Mouse (Mus musculus): ENCODE data around the gene Gm5640. TPM values are rescaled to one million over a fixed set of nuclear protein-coding genes. Genes with fewer than 3 reads are reported as not detected.

Gene Gm5640
- not detected in 2 replicates for polyA plus RNA-seq (2015; fragmentation: Nextera tagmentation; extraction: Ambion mirVana)

GRCm38 (mm10) chrX:74645466-74646323 lies at the start of gene Gm5640:
Gene Gm5640 (minus strand): TSS chrX:74645635.

GRCm38 (mm10) chrX:74592379-74592778 lies 53.1 kb downstream of the Gm5640 start, which contains the start of gene Olfr1325:
Gene Olfr1325 (plus strand): TSS chrX:74592679.

Other genes starting within 250 kb of the Gm5640 start
- gene G6pdx, start 216.4 kb downstream of the Gm5640 start, polyA plus RNA-seq (2015; fragmentation: Nextera tagmentation; extraction: Ambion mirVana): 8.1 and 17.5 TPM in 2 replicates
- 0.33 TPM in 1 of 2 replicates, not detected in the other for gene Gm6880, start 164.2 kb downstream of the Gm5640 start, polyA plus RNA-seq (2015; fragmentation: Nextera tagmentation; extraction: Ambion mirVana)
- not detected in 2 replicates for gene Olfr1326-ps1, start 70.7 kb downstream of the Gm5640 start, polyA plus RNA-seq (2015; fragmentation: Nextera tagmentation; extraction: Ambion mirVana)
- gene Olfr1325, start 53.0 kb downstream of the Gm5640 start, polyA plus RNA-seq (2015; fragmentation: Nextera tagmentation; extraction: Ambion mirVana): not detected in 2 replicates
- gene Gm6890, start 95.3 kb upstream of the Gm5640 start, polyA plus RNA-seq (2015; fragmentation: Nextera tagmentation; extraction: Ambion mirVana): 0.34 and 0.45 TPM in 2 replicates
- gene Gm5936, start 191.6 kb upstream of the Gm5640 start, polyA plus RNA-seq (2015; fragmentation: Nextera tagmentation; extraction: Ambion mirVana): not detected in 2 replicates

All from skeletal muscle tissue, postnatal 0 days (tissue).